In genomic region chr2:44310095-44310748, GRCm38 (mm10) we compare ENCODE assay signal across 20 mouse cellular contexts.
DNase-seq lines count a peak whose midpoint lies in the region; ATAC-seq and TF ChIP-seq lines count a peak whose summit lies in the region.
"Had no signal": no experiment of that assay in that cellular context is flagged by ENCODE, and none has a peak within 500 bp of the region (broad histone marks: within the 10 kb centered on the region; RNA-seq: fewer than 3 reads in every experiment).

No protein-coding gene starts in this region.

- H3K9me3 ChIP-seq in lung, postnatal 0 days (ENCODE audit: low read length) = no peaks in the 10 kb centered on the region
- H3K9me3 ChIP-seq in forebrain, postnatal 0 days (ENCODE audit: low read length) = no peaks in the 10 kb centered on the region
- no peaks in the 10 kb centered on the region for H3K9me3 ChIP-seq in neural tube, embryonic 12.5 days
- H3K9me3 ChIP-seq: limb, embryonic 12.5 days had no signal

- TF ChIP-seq POLR2A in brain, embryonic 14.5 days (IDR thresholded peaks at IDR 0.05; ENCODE audit: borderline replicate concordance, extremely low read depth, insufficient read depth, insufficient read length, poor library complexity, severe bottlenecking) = no peak

- H3K4me2 ChIP-seq in lung, postnatal 0 days (replicated peaks; ENCODE audit: low read depth, low read length) = no peak overlapping the region
- H3K4me2 ChIP-seq in forebrain, postnatal 0 days (ENCODE audit: low read depth) = no peak overlapping the region
- H3K4me2 ChIP-seq in neural tube, embryonic 12.5 days (replicated peaks) = no peak overlapping the region

- no peak overlapping the region for H3K4me3 ChIP-seq in lung, postnatal 0 days (ENCODE audit: low read depth, low read length)
- no peak overlapping the region for H3K4me3 ChIP-seq in forebrain, postnatal 0 days (ENCODE audit: low read depth, low read length)
- no peak overlapping the region for H3K4me3 ChIP-seq in neural tube, embryonic 12.5 days
- H3K4me3 ChIP-seq: layer of hippocampus, adult 2 months had no signal

- no peak overlapping the region for H3K27ac ChIP-seq in lung, postnatal 0 days (ENCODE audit: low read length)
- H3K27ac ChIP-seq in forebrain, postnatal 0 days (ENCODE audit: low read depth, low read length) = no peak overlapping the region
- H3K27ac ChIP-seq in neural tube, embryonic 12.5 days = no peak overlapping the region
- H3K27ac ChIP-seq: kidney, postnatal 0 days; layer of hippocampus, adult 2 months; limb, embryonic 12.5 days; stomach, postnatal 0 days had no signal

- TF ChIP-seq EP300 in lung, postnatal 0 days (IDR thresholded peaks at IDR 0.05) = no peak

- H3K27me3 ChIP-seq in lung, postnatal 0 days (replicated peaks; ENCODE audit: insufficient read depth, low read length) = no peaks in the 10 kb centered on the region
- no peaks in the 10 kb centered on the region for H3K27me3 ChIP-seq in forebrain, postnatal 0 days (ENCODE audit: insufficient read depth, low read length)
- H3K27me3 ChIP-seq in neural tube, embryonic 12.5 days (replicated peaks) = no peaks in the 10 kb centered on the region
- H3K27me3 ChIP-seq: limb, embryonic 12.5 days had no signal

- peak; percentile 44 for DNase-seq in lung, postnatal 0 days (ENCODE audit: low spot score)
- DNase-seq in lung, postnatal 36 days = no peak
- peak; percentile 90 for DNase-seq in brain, embryonic 14.5 days (ENCODE audit: low read depth)
- peak; percentile 58 for DNase-seq in forebrain, postnatal 0 days
- no peak for DNase-seq in adrenal gland, postnatal 4 days (ENCODE audit: low spot score in 2 of 2)
- no peak for DNase-seq in left cerebral cortex, postnatal 36 days (ENCODE audit: low spot score in 2 of 2)
- DNase-seq in heart, postnatal 4 days = no peak
- DNase-seq: cerebellum, adult 11 months; cerebellum, postnatal 36 days; heart, adult 11 months; liver, postnatal 0 days; right cerebral cortex, postnatal 14 days; thymus, postnatal 25 days had no signal

- no peaks in the 10 kb centered on the region for H3K4me1 ChIP-seq in lung, postnatal 0 days (ENCODE audit: insufficient read depth, low read depth, low read length)
- 0 out of 2 replicates have a peak, but pooled peaks cover 8% of the 10 kb centered on the region for H3K4me1 ChIP-seq in forebrain, postnatal 0 days (ENCODE audit: insufficient read depth)
- H3K4me1 ChIP-seq in neural tube, embryonic 12.5 days = peaks cover 9% of the 10 kb centered on the region

- no peaks in the 10 kb centered on the region for H3K36me3 ChIP-seq in lung, postnatal 0 days (ENCODE audit: insufficient read depth, low read length)
- H3K36me3 ChIP-seq in forebrain, postnatal 0 days (ENCODE audit: insufficient read depth) = no peaks in the 10 kb centered on the region
- H3K36me3 ChIP-seq in neural tube, embryonic 12.5 days = no peaks in the 10 kb centered on the region
- H3K36me3 ChIP-seq: limb, embryonic 12.5 days had no signal

- 65% methylated on average over 11 of the region's 11 CpGs for WGBS in lung, postnatal 0 days
- 61% methylated on average over 11 of the region's 11 CpGs for WGBS in forebrain, postnatal 0 days
- WGBS in neural tube, embryonic 12.5 days = 76% methylated on average over 11 of the region's 11 CpGs

- no peak for TF ChIP-seq CTCF in lung, postnatal 0 days (IDR thresholded peaks at IDR 0.05)
- TF ChIP-seq CTCF in brain, embryonic 14.5 days (IDR thresholded peaks at IDR 0.05; ENCODE audit: borderline replicate concordance, extremely low read depth, insufficient read depth, insufficient read length) = no peak
- TF ChIP-seq CTCF in forebrain, postnatal 0 days (IDR thresholded peaks at IDR 0.05; ENCODE audit: low read depth) = no peak

- peak; percentile 72 for ATAC-seq in lung, postnatal 0 days
- ATAC-seq in forebrain, postnatal 0 days = peak; percentile 92
- ATAC-seq in neural tube, embryonic 12.5 days (ENCODE audit: low FRiP score, low read depth) = peak; percentile 65; the same call in 1 of the 2 replicates
- ATAC-seq: activated CD4-positive, CD25-positive, alpha-beta regulatory T cell, adult 4 months; CD4-positive, CD25-positive, alpha-beta regulatory T cell, adult 4 months; liver, postnatal 0 days had no signal

- intact Hi-C loops in left cerebral cortex, postnatal 36 days (cut with DNase I) = no loop called here

- H3K9ac ChIP-seq in lung, postnatal 0 days (replicated peaks; ENCODE audit: low read depth) = no peak overlapping the region
- H3K9ac ChIP-seq in forebrain, postnatal 0 days = no peak overlapping the region
- no peak overlapping the region for H3K9ac ChIP-seq in neural tube, embryonic 12.5 days
- H3K9ac ChIP-seq: limb, embryonic 12.5 days; liver, postnatal 0 days had no signal

Comparison
In these comparisons a context has a peak if more than half of its experiments do, and no peak if none do; other contexts are left out.
1. DNase-seq: peak in lung, postnatal 0 days (single experiment), brain, embryonic 14.5 days (single experiment) and forebrain, postnatal 0 days (single experiment); none in lung, postnatal 36 days (single experiment), adrenal gland, postnatal 4 days (0 of 2), left cerebral cortex, postnatal 36 days (0 of 2) and heart, postnatal 4 days (single experiment).
2. Peak in every context shown above with its lines, with median percentiles within 50 percentile points of each other: ATAC-seq.